Mouse (Mus musculus) kidney, embryonic 15.5 days (tissue): ENCODE data around the gene Qrfpr. TPM values are rescaled to one million over a fixed set of nuclear protein-coding genes. Genes with fewer than 3 reads are reported as not detected.

Experiments used
- ATAC-seq: fragments of 200-750 bp; cut with Nextera tagmentation; replicated peaks from 2 replicates; pipeline ENCODE4 v1.8.0; 2017; ENCODE audit warnings: moderate TSS enrichment; ENCODE audit not compliant: low FRiP score
- H3K27ac ChIP-seq: fragments of 300-500 bp; sonication (generic); 2 replicates; pipeline ENCODE4 v1.5.1; 2015; ENCODE audit warnings: mild to moderate bottlenecking, inconsistent platforms
- H3K27me3 ChIP-seq: fragments of 300-500 bp; sonication (generic); 2 replicates; pipeline ENCODE4 v1.6.1; 2015; ENCODE audit warnings: inconsistent platforms
- H3K36me3 ChIP-seq: fragments of 300-500 bp; sonication (generic); 2 replicates; pipeline ENCODE4 v1.6.1; 2015; ENCODE audit warnings: inconsistent platforms
- H3K4me1 ChIP-seq: fragments of 300-500 bp; sonication (generic); 2 replicates; pipeline ENCODE4 v1.6.1; 2015; ENCODE audit warnings: inconsistent platforms
- H3K4me2 ChIP-seq: fragments of 300-500 bp; sonication (generic); 2 replicates; pipeline ENCODE4 v1.6.1; 2015; ENCODE audit warnings: moderate library complexity, mild to moderate bottlenecking, inconsistent platforms
- H3K4me3 ChIP-seq: fragments of 300-500 bp; sonication (generic); replicated peaks from 2 replicates; pipeline ENCODE4 v1.5.1; 2015; ENCODE audit warnings: mild to moderate bottlenecking, inconsistent platforms
- H3K9ac ChIP-seq: fragments of 300-500 bp; sonication (generic); 2 replicates; pipeline ENCODE4 v1.6.1; 2015; ENCODE audit warnings: mild to moderate bottlenecking, inconsistent platforms
- H3K9me3 ChIP-seq: fragments of 300-500 bp; sonication (generic); replicated peaks from 2 replicates; pipeline ENCODE4 v1.6.1; 2016; ENCODE audit warnings: inconsistent platforms
- WGBS: fragments of 180-500 bp; shearing (Covaris S2); methylation state at CpG from one replicate; pipeline ENCODE4 v1.1.7; 2015; ENCODE audit warnings: mixed read lengths; 5-methylcytosine and 5-hydroxymethylcytosine counted together
- polyA plus RNA-seq: library from polyadenylated mRNA; unstranded; fragments of >200 nt; fragmentation: Nextera tagmentation; extraction: Ambion mirVana; gene quantifications from 2 replicates; pipeline ENCODE4 v1.2.1, GENCODE M21; 2015

Gene Qrfpr
- not detected in 2 replicates for polyA plus RNA-seq

GRCm38 (mm10) chr3:36221743-36222682 lies at the start of gene Qrfpr:
TSS of gene Qrfpr (minus strand) at chr3:36222313.
- ATAC-seq = 0 out of 2 replicates have a peak, but pooled peaks have one; percentile 36
- Histone ChIP-seq H3K9me3 (no peaks in the 10 kb centered on the region), H3K4me1 (peaks cover 7% of the 10 kb centered on the region; the same call in 1 of the 2 replicates), H3K9ac (no peak within 1 kb of the TSS), H3K27ac (no peak within 1 kb of the TSS), H3K4me3 (peak within 1 kb of the TSS; percentile 25), H3K27me3 (peaks cover 29% of the 10 kb centered on the region), H3K36me3 (no peaks in the 10 kb centered on the region), H3K4me2 (peak within 1 kb of the TSS; percentile 63)
- WGBS = 9% methylated on average over 39 of the region's 39 CpGs

GRCm38 (mm10) chr3:36263873-36264272 lies 41.8 kb upstream of the Qrfpr start:
- Histone ChIP-seq H3K4me3 (no peak overlapping the region), H3K36me3 (no peaks in the 10 kb centered on the region), H3K4me2 (no peak overlapping the region), H3K27me3 (no peaks in the 10 kb centered on the region), H3K27ac (no peak overlapping the region), H3K9me3 (no peaks in the 10 kb centered on the region), H3K4me1 (no peaks in the 10 kb centered on the region), H3K9ac (no peak overlapping the region)
- WGBS = 88% methylated on average over 11 of the region's 11 CpGs
- no peak for ATAC-seq

- Histone ChIP-seq H3K9me3 (no peaks in the 10 kb centered on the region), H3K4me1 (no peaks in the 10 kb centered on the region), H3K36me3 (no peaks in the 10 kb centered on the region), H3K4me3 (no peak overlapping the region), H3K4me2 (no peak overlapping the region), H3K27me3 (no peaks in the 10 kb centered on the region), H3K27ac (no peak overlapping the region), H3K9ac (no peak overlapping the region)
- WGBS = 70% methylated on average over 4 of the region's 4 CpGs
- no peak for ATAC-seq
These were observed 41.2 kb upstream of the Qrfpr start for GRCm38 (mm10) chr3:36263265-36263664.

GRCm38 (mm10) chr3:36250585-36250984 lies 28.5 kb upstream of the Qrfpr start:
- Histone ChIP-seq H3K27me3 (no peaks in the 10 kb centered on the region), H3K9me3 (no peaks in the 10 kb centered on the region), H3K4me3 (no peak overlapping the region), H3K36me3 (no peaks in the 10 kb centered on the region), H3K4me1 (no peaks in the 10 kb centered on the region), H3K9ac (no peak overlapping the region), H3K4me2 (no peak overlapping the region), H3K27ac (no peak overlapping the region)
- WGBS = 36% methylated on average over 5 of the region's 5 CpGs
- ATAC-seq = no peak

GRCm38 (mm10) chr3:36248446-36248845 lies 26.3 kb upstream of the Qrfpr start:
- 86% methylated on average over 2 of the region's 2 CpGs for WGBS
- ATAC-seq = no peak

GRCm38 (mm10) chr3:36229941-36230340 lies 7.8 kb upstream of the Qrfpr start:
- H3K4me2 ChIP-seq = no peak overlapping the region
- H3K4me3 ChIP-seq = no peak overlapping the region
- no peak overlapping the region for H3K27ac ChIP-seq
- H3K36me3 ChIP-seq = no peaks in the 10 kb centered on the region
- H3K9ac ChIP-seq = no peak overlapping the region
- H3K27me3 ChIP-seq = no peaks in the 10 kb centered on the region
- no peak for ATAC-seq
- 60% methylated on average over 2 of the region's 2 CpGs for WGBS
- no peaks in the 10 kb centered on the region for H3K4me1 ChIP-seq
- H3K9me3 ChIP-seq = no peaks in the 10 kb centered on the region

More at GRCm38 (mm10) chr3:36248446-36248845, 26.3 kb upstream of the Qrfpr start:
- no peaks in the 10 kb centered on the region for H3K9me3 ChIP-seq
- H3K36me3 ChIP-seq = no peaks in the 10 kb centered on the region
- no peak overlapping the region for H3K9ac ChIP-seq
- H3K27ac ChIP-seq = no peak overlapping the region
- H3K4me1 ChIP-seq = no peaks in the 10 kb centered on the region
- H3K4me3 ChIP-seq = no peak overlapping the region
- H3K27me3 ChIP-seq = no peaks in the 10 kb centered on the region
- no peak overlapping the region for H3K4me2 ChIP-seq

GRCm38 (mm10) chr3:36227246-36227645 lies 5.1 kb upstream of the Qrfpr start:
- 98% methylated on average over 1 of the region's 1 CpGs for WGBS
- H3K27me3 ChIP-seq = peaks cover 8% of the 10 kb centered on the region
- peaks cover under 1% of the 10 kb centered on the region; the same call in 1 of the 2 replicates for H3K4me1 ChIP-seq
- H3K9me3 ChIP-seq = no peaks in the 10 kb centered on the region
- no peaks in the 10 kb centered on the region for H3K36me3 ChIP-seq
- H3K4me2 ChIP-seq = no peak overlapping the region
- no peak overlapping the region for H3K4me3 ChIP-seq
- no peak for ATAC-seq
- H3K9ac ChIP-seq = no peak overlapping the region
- H3K27ac ChIP-seq = no peak overlapping the region

- no peak overlapping the region for H3K9ac ChIP-seq
- H3K36me3 ChIP-seq = no peaks in the 10 kb centered on the region
- H3K27me3 ChIP-seq = peaks cover 29% of the 10 kb centered on the region
- H3K9me3 ChIP-seq = no peaks in the 10 kb centered on the region
- no peak overlapping the region for H3K4me2 ChIP-seq
- no peak overlapping the region for H3K27ac ChIP-seq
- peaks cover 7% of the 10 kb centered on the region; the same call in 1 of the 2 replicates for H3K4me1 ChIP-seq
- no peak for ATAC-seq
- no peak overlapping the region for H3K4me3 ChIP-seq
- 24% methylated on average over 2 of the region's 2 CpGs for WGBS
These were observed 1.2 kb upstream of the Qrfpr start for GRCm38 (mm10) chr3:36223361-36223760.

GRCm38 (mm10) chr3:36212758-36213157 lies 9.4 kb downstream of the Qrfpr start:
- WGBS = 77% methylated on average over 4 of the region's 4 CpGs

GRCm38 (mm10) chr3:36210939-36211338 lies 11.2 kb downstream of the Qrfpr start:
- WGBS = 53% methylated on average over 2 of the region's 2 CpGs
- no peak for ATAC-seq

More at GRCm38 (mm10) chr3:36212758-36213157, 9.4 kb downstream of the Qrfpr start:
- Histone ChIP-seq H3K27ac (no peak overlapping the region), H3K27me3 (no peaks in the 10 kb centered on the region), H3K4me3 (no peak overlapping the region), H3K4me2 (no peak overlapping the region), H3K36me3 (no peaks in the 10 kb centered on the region), H3K4me1 (no peaks in the 10 kb centered on the region), H3K9me3 (no peaks in the 10 kb centered on the region), H3K9ac (no peak overlapping the region)
- no peak for ATAC-seq

GRCm38 (mm10) chr3:36209776-36210555 lies 12.1 kb downstream of the Qrfpr start:
- H3K4me2 ChIP-seq = no peak overlapping the region
- WGBS = 60% methylated on average over 11 of the region's 11 CpGs
- no peaks in the 10 kb centered on the region for H3K9me3 ChIP-seq
- no peak overlapping the region for H3K9ac ChIP-seq
- no peaks in the 10 kb centered on the region for H3K4me1 ChIP-seq
- no peaks in the 10 kb centered on the region for H3K36me3 ChIP-seq
- no peaks in the 10 kb centered on the region for H3K27me3 ChIP-seq
- no peak overlapping the region for H3K4me3 ChIP-seq
- no peak for ATAC-seq
- H3K27ac ChIP-seq = no peak overlapping the region

More at GRCm38 (mm10) chr3:36210939-36211338, 11.2 kb downstream of the Qrfpr start:
- Histone ChIP-seq H3K4me2 (no peak overlapping the region), H3K4me3 (no peak overlapping the region), H3K9me3 (no peaks in the 10 kb centered on the region), H3K36me3 (no peaks in the 10 kb centered on the region), H3K27me3 (no peaks in the 10 kb centered on the region), H3K4me1 (no peaks in the 10 kb centered on the region), H3K27ac (no peak overlapping the region), H3K9ac (no peak overlapping the region)
